Mouse (Mus musculus) spleen, postnatal 0 days (tissue): Measurements from ENCODE around the gene Rnf25. TPM values are rescaled to one million over a fixed set of nuclear protein-coding genes. Genes with fewer than 3 reads are reported as not detected.

Source experiments
- polyA plus RNA-seq: library from polyadenylated mRNA; unstranded; fragments of >200 nt; fragmentation: Nextera tagmentation; extraction: Ambion mirVana; gene quantifications from 2 replicates; pipeline ENCODE4 v1.2.1, GENCODE M21; 2015

Gene Rnf25
- 13.2 and 18.0 TPM in 2 replicates for polyA plus RNA-seq

DNA sequence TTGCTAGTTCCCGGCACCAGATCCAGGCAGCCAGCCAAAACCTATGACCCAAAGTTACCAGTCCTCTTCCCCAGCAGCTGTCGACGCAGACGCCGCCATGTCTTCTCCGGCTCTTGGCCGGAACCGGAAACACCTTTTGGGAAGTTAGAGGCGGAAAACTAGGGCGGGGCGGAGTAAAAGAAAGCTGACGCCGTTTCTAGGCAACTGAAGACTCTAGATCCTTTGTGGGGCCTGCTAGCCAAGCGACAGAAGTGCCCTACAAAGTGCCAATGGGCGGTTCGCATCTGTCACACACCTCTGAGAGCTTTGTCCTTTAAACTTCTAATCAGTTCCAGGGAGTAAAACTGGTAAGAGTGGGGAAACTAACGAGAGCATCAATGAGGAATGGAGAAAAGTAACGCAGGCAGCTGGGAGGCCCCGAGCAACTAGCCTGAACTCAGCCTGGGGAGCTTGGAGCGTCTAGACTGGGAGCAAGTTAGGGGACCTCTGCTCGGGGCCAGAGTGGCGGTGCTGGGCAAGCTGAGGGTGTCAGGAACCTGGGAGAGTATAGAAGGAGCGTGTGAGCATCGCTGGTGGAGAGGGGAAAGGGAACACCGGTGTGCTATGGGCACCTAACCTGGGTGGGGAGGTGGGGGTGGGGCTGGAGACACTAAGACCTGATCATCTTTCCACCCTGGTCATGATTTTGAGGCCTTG lies at the start of gene Rnf25, which contains the start of gene Stk36:
Gene Rnf25, minus strand, starts transcription at position 131 of the 696 bp plus-strand sequence.
Gene Stk36, plus strand, starts transcription at position 179 of the 696 bp plus-strand sequence.

DNA sequence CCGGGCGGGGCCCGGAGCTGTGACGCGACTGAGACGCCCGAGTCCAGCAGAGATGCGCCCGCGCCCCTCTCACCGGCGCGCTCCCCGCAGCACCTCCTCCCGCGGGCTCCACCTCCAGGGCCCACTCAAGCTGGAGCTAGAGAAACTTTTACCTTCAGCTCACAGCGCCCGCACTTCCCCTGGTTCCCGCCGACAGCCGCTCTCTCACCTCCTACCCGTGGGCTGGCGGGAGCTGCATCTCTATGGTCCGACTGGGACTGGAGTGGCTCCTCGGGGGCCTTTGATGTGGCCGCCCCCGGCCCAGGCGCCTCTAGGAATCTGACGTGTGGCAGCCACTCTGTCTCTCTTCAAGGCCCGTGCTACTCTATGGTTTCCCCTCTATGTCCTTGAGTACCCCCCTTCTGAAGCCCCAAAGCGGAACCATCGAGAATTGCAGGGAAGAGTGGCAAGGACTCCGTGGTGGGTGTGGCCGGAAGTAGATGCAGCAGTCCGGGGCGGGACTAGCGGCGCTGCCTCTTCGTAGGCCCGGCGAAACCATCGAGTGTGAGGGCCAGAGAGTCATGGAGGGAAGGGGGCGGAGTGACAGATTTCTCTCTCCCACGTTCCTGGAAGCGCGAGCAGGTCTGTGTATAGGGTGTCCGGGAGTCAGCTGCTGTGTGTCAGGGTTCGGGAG lies 13.3 kb downstream of the Rnf25 start, which contains the start of the genes Zfp142 and Bcs1l:
Gene Zfp142, minus strand, starts transcription at position 474 of the 673 bp plus-strand sequence.
Gene Bcs1l, plus strand, starts transcription at position 517 of the 673 bp plus-strand sequence.

DNA sequence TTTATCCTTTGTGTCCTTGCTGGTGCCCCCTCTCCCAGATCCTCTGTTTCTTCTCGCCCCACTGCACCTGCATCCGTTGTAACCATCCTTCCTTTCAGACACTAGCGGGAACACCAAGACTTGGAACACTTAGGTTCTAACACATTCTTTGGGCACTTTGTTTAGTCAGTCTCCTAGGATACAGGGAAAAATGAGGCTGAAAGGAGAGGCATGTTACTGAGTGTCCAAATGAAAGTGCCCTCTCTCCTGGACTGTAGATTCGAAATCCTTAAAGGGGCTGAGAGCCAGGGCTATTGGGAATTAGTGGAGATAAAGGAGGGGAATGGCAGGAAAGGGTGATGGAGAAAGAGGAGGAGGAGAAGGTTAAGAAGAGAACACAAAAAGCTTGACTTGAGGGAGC lies 57.0 kb downstream of the Rnf25 start, which contains the start of gene Usp37:
Gene Usp37, minus strand, starts transcription at position 101 of the 400 bp plus-strand sequence.

Other genes with a start within 250 kb of the Rnf25 start
- 0.16 and 0.20 TPM in 2 replicates for gene Catip, start 239.3 kb downstream of the Rnf25 start, polyA plus RNA-seq
- 17.5 and 24.0 TPM in 2 replicates for gene Slc11a1, start 226.2 kb downstream of the Rnf25 start, polyA plus RNA-seq
- gene Ctdsp1, start 209.9 kb downstream of the Rnf25 start, polyA plus RNA-seq: 41.8 and 50.5 TPM in 2 replicates
- gene Vil1, start 192.0 kb downstream of the Rnf25 start, polyA plus RNA-seq: 0.11 and 0.14 TPM in 2 replicates
- gene Cnot9, start 95.3 kb downstream of the Rnf25 start, polyA plus RNA-seq: 40.3 and 42.2 TPM in 2 replicates
- gene Plcd4, start 58.5 kb downstream of the Rnf25 start, polyA plus RNA-seq: 0.20 and 0.82 TPM in 2 replicates
- gene Usp37, start 57.1 kb downstream of the Rnf25 start, polyA plus RNA-seq: 13.0 and 13.2 TPM in 2 replicates
- 3.0 and 3.1 TPM in 2 replicates for gene Zfp142, start 13.2 kb downstream of the Rnf25 start, polyA plus RNA-seq
- gene Bcs1l, start 13.1 kb downstream of the Rnf25 start, polyA plus RNA-seq: 7.3 and 8.8 TPM in 2 replicates
- gene Stk36, start within 50 bp of the Rnf25 start, polyA plus RNA-seq: 0.40 and 0.73 TPM in 2 replicates
- 3.6 and 6.4 TPM in 2 replicates for gene Ttll4, start 60.3 kb upstream of the Rnf25 start, polyA plus RNA-seq
- gene Cyp27a1, start 112.2 kb upstream of the Rnf25 start, polyA plus RNA-seq: 5.8 and 8.5 TPM in 2 replicates
- 0.16 and 0.23 TPM in 2 replicates for gene Prkag3, start 147.8 kb upstream of the Rnf25 start, polyA plus RNA-seq
- 2.1 and 3.0 TPM in 2 replicates for gene Wnt6, start 170.5 kb upstream of the Rnf25 start, polyA plus RNA-seq
- gene Wnt10a, start 190.1 kb upstream of the Rnf25 start, polyA plus RNA-seq: 0.12 and 0.21 TPM in 2 replicates